Mouse (Mus musculus): Measurements from ENCODE around the gene Cxcl10. TPM values are rescaled to one million over a fixed set of nuclear protein-coding genes. Genes with fewer than 3 reads are reported as not detected.

The Cxcl10 gene
- polyA plus RNA-seq, 1 experiment: not detected

- TF ChIP-seq GATA1 (IDR thresholded peaks at IDR 0.05; ENCODE audit: low read length): no peak
These were observed 8.1 kb downstream of the Cxcl10 start for GRCm38 (mm10) chr5:92340606-92341005.

GRCm38 (mm10) chr5:92336743-92337142 lies 11.9 kb downstream of the Cxcl10 start:
- no peak for TF ChIP-seq GATA1 (IDR thresholded peaks at IDR 0.05; ENCODE audit: low read length)

GRCm38 (mm10) chr5:92332359-92332840 lies 16.3 kb downstream of the Cxcl10 start:
- no peak for TF ChIP-seq GATA1 (IDR thresholded peaks at IDR 0.05; ENCODE audit: low read length)

GRCm38 (mm10) chr5:92331635-92332338 lies 16.9 kb downstream of the Cxcl10 start, which contains the start of gene Art3:
Art3 (plus strand) TSS chr5:92331827.
- no peak for TF ChIP-seq GATA1 (IDR thresholded peaks at IDR 0.05; ENCODE audit: low read length)

- TF ChIP-seq GATA1 (IDR thresholded peaks at IDR 0.05; ENCODE audit: low read length): no peak
These were observed 17.6 kb downstream of the Cxcl10 start for GRCm38 (mm10) chr5:92331122-92331521.

- TF ChIP-seq GATA1 (IDR thresholded peaks at IDR 0.05; ENCODE audit: low read length): no peak
These were observed 20.8 kb downstream of the Cxcl10 start, which contains the start of gene Cxcl9 for GRCm38 (mm10) chr5:92327929-92328328. Cxcl9 (minus strand) TSS chr5:92328079.

- TF ChIP-seq GATA1 (IDR thresholded peaks at IDR 0.05; ENCODE audit: low read length): no peak
These were observed 21.3 kb downstream of the Cxcl10 start for GRCm38 (mm10) chr5:92327367-92327766.

GRCm38 (mm10) chr5:92323264-92323663 lies 25.4 kb downstream of the Cxcl10 start:
- no peak for TF ChIP-seq GATA1 (IDR thresholded peaks at IDR 0.05; ENCODE audit: low read length)

- TF ChIP-seq GATA1 (IDR thresholded peaks at IDR 0.05; ENCODE audit: low read length): no peak
These were observed 26.1 kb downstream of the Cxcl10 start for GRCm38 (mm10) chr5:92322612-92323011.

- no peak for TF ChIP-seq GATA1 (IDR thresholded peaks at IDR 0.05; ENCODE audit: low read length)
These were observed 26.9 kb downstream of the Cxcl10 start for GRCm38 (mm10) chr5:92321631-92322400.

GRCm38 (mm10) chr5:92318596-92318995 lies 30.1 kb downstream of the Cxcl10 start:
- no peak for TF ChIP-seq GATA1 (IDR thresholded peaks at IDR 0.05; ENCODE audit: low read length)

GRCm38 (mm10) chr5:92318119-92318518 lies 30.6 kb downstream of the Cxcl10 start:
- no peak for TF ChIP-seq GATA1 (IDR thresholded peaks at IDR 0.05; ENCODE audit: low read length)

- TF ChIP-seq GATA1 (IDR thresholded peaks at IDR 0.05; ENCODE audit: low read length): no peak
These were observed 34.9 kb downstream of the Cxcl10 start for GRCm38 (mm10) chr5:92313776-92314175.

GRCm38 (mm10) chr5:92312046-92312715 lies 36.5 kb downstream of the Cxcl10 start:
- no peak for TF ChIP-seq GATA1 (IDR thresholded peaks at IDR 0.05; ENCODE audit: low read length)

GRCm38 (mm10) chr5:92309681-92310511 lies 38.8 kb downstream of the Cxcl10 start, which contains the start of gene Sdad1:
Sdad1 (minus strand) TSS chr5:92310479.
- TF ChIP-seq GATA1 (IDR thresholded peaks at IDR 0.05; ENCODE audit: low read length): no peak

Measured in G1E-ER4 (cell line).